Mouse (Mus musculus) forebrain, embryonic 13.5 days (tissue): Measurements from ENCODE around the gene Ncapd2. TPM values are rescaled to one million over a fixed set of nuclear protein-coding genes. Genes with fewer than 3 reads are reported as not detected.
"Not testable (repeated sequence)": the region's sequence is repeated elsewhere in the genome, so short reads cannot be mapped to it uniquely, and the experiment has no call there.

Experiments used
- ATAC-seq: fragments of 200-750 bp; cut with Nextera tagmentation; 2 replicates; pipeline ENCODE4 v1.8.0; 2017
- H3K27ac ChIP-seq: fragments of 300-500 bp; sonication (generic); 2 replicates; pipeline ENCODE4 v1.5.1; 2015; ENCODE audit warnings: inconsistent platforms, mild to moderate bottlenecking, moderate library complexity
- H3K27me3 ChIP-seq: fragments of 300-500 bp; sonication (generic); 2 replicates; pipeline ENCODE4 v1.6.1; 2015; ENCODE audit warnings: mild to moderate bottlenecking, inconsistent platforms
- H3K36me3 ChIP-seq: fragments of 300-500 bp; sonication (generic); 2 replicates; pipeline ENCODE4 v1.6.1; 2015; ENCODE audit warnings: mild to moderate bottlenecking, inconsistent platforms; ENCODE audit not compliant: poor library complexity, severe bottlenecking
- H3K4me1 ChIP-seq: fragments of 300-500 bp; sonication (generic); 2 replicates; pipeline ENCODE4 v1.6.1; 2015; ENCODE audit warnings: inconsistent platforms
- H3K4me2 ChIP-seq: fragments of 300-500 bp; sonication (generic); 2 replicates; pipeline ENCODE4 v1.6.1; 2015; ENCODE audit warnings: inconsistent platforms, mild to moderate bottlenecking, moderate library complexity
- H3K4me3 ChIP-seq: fragments of 300-500 bp; sonication (generic); 2 replicates; pipeline ENCODE4 v1.5.1; 2015; ENCODE audit warnings: mild to moderate bottlenecking, inconsistent platforms
- H3K9ac ChIP-seq: fragments of 300-500 bp; sonication (generic); 2 replicates; pipeline ENCODE4 v1.6.1; 2015; ENCODE audit warnings: mild to moderate bottlenecking, inconsistent platforms
- H3K9me3 ChIP-seq: fragments of 300-500 bp; sonication (generic); replicated peaks from 2 replicates; pipeline ENCODE4 v1.6.1; 2016; ENCODE audit warnings: inconsistent platforms
- WGBS: fragments of 180-500 bp; shearing (Covaris S2); methylation state at CpG from one replicate; pipeline ENCODE4 v1.1.7; 2015; 5-methylcytosine and 5-hydroxymethylcytosine counted together
- polyA plus RNA-seq: library from polyadenylated mRNA; unstranded; fragments of >200 nt; fragmentation: Nextera tagmentation; extraction: Ambion mirVana; gene quantifications from 2 replicates; pipeline ENCODE4 v1.2.1, GENCODE M21; 2015

Ncapd2 gene
- polyA plus RNA-seq, 1 experiment from 2014 or later = 146 TPM

DNA sequence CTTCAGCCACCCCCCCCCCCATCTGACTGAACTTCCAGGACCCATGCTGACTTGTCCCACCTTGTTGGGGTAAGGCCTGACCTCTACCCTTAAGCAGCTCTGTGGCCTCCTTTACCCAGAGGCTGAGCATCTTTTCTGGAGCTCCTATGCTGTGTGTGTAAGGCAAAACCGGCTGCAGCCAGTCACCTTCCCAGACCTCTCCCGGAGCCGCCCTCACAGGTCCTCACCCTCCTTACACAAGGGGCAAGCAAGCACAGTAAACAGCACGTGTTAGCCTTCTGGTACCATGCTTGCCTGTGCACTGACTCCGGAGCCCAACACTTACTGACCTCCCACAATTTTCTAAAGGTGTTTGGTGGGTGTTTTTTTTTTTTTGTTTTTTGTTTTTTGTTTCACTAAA, 16.0 kb downstream of the Ncapd2 start:
- 93% methylated on average over 5 of the region's 5 CpGs for WGBS
- no peak overlapping the region for H3K27ac ChIP-seq

DNA sequence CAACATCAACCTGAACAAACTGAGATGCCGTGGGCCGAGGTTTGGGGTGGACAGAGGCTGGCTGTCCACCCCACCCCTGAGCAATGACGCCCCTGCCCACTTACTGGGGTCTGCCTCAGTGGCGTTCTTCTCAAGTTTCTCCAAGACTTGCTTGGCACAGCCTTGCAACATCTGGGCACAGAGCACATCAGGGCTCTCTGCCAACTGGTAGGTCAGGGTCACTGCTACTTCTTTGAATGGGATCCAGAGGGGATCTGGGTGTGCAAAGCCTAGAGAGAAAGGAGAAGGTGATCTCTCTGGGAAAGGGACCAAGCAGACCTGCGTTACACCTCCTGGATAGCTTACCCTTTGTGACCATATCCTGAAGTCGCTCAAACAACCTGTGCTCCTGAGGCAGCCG, 18.2 kb downstream of the Ncapd2 start:
- no peak overlapping the region for H3K27ac ChIP-seq
- WGBS = 93% methylated on average over 7 of the region's 7 CpGs
- no peaks in the 10 kb centered on the region for H3K4me1 ChIP-seq
- ATAC-seq = no peak
- H3K27me3 ChIP-seq = no peaks in the 10 kb centered on the region
- H3K9me3 ChIP-seq = no peaks in the 10 kb centered on the region
- H3K36me3 ChIP-seq = peaks cover 100% of the 10 kb centered on the region
- H3K9ac ChIP-seq = no peak overlapping the region
- no peak overlapping the region for H3K4me2 ChIP-seq
- no peak overlapping the region for H3K4me3 ChIP-seq

More for the DNA sequence above, 16.0 kb downstream of the Ncapd2 start:
- no peak overlapping the region for H3K4me3 ChIP-seq
- peaks cover 100% of the 10 kb centered on the region for H3K36me3 ChIP-seq
- H3K4me1 ChIP-seq = no peaks in the 10 kb centered on the region
- no peaks in the 10 kb centered on the region for H3K27me3 ChIP-seq
- no peaks in the 10 kb centered on the region for H3K9me3 ChIP-seq
- ATAC-seq = no peak
- no peak overlapping the region for H3K4me2 ChIP-seq
- no peak overlapping the region for H3K9ac ChIP-seq

DNA sequence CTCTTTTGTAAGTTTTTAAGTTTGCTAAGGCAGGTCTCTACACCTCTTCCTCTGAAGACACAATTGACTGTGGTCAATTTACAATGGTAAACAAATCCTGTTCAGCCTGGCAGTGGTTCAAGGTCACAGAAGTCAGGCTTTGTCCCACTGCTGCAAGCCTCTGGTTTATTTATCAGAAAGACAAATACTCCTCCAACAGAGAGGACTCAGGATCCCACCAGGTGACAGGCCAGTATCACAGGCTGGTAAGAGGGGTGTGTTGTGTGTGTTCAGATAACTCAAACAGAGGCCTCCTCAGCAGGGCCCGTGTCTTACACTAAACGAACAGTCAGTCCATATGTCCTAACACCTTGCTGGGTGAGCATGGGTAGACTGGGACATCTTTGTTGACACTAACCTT, 19.0 kb downstream of the Ncapd2 start:
- ATAC-seq = no peak
- 86% methylated on average over 2 of the region's 2 CpGs for WGBS

DNA sequence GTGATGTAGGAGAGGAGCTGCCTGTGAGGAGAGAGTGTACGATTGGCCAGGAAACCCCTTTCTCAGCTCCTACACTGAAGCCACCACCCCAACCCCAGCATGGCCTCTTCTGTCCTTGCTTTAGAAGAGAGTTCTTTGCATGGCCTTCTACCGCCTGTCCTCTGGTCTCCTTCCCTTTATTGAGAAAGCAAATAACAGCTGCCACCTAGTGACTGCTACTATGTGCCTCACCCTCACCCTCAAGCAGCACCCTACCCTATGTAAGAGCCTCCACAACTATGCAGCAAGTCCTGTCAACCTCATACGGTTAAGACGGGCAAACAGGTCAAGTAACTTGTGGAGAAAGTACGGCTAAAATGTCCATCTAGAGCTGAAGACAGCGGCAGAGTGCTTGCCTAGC, 21.3 kb downstream of the Ncapd2 start:
- no peak overlapping the region for H3K4me2 ChIP-seq
- H3K27ac ChIP-seq = no peak overlapping the region
- no peak overlapping the region for H3K4me3 ChIP-seq
- no peak for ATAC-seq
- H3K9ac ChIP-seq = no peak overlapping the region
- no peaks in the 10 kb centered on the region for H3K27me3 ChIP-seq
- H3K4me1 ChIP-seq = peaks cover 24% of the 10 kb centered on the region
- H3K36me3 ChIP-seq = peaks cover 82% of the 10 kb centered on the region
- no peaks in the 10 kb centered on the region for H3K9me3 ChIP-seq
- 81% methylated on average over 6 of the region's 6 CpGs for WGBS

More for the DNA sequence above, 19.0 kb downstream of the Ncapd2 start:
- no peak overlapping the region for H3K27ac ChIP-seq
- H3K27me3 ChIP-seq = no peaks in the 10 kb centered on the region
- no peak overlapping the region for H3K4me3 ChIP-seq
- no peak overlapping the region for H3K9ac ChIP-seq
- H3K4me1 ChIP-seq = peaks cover 6% of the 10 kb centered on the region
- H3K36me3 ChIP-seq = peaks cover 100% of the 10 kb centered on the region
- H3K4me2 ChIP-seq = no peak overlapping the region
- no peaks in the 10 kb centered on the region for H3K9me3 ChIP-seq

DNA sequence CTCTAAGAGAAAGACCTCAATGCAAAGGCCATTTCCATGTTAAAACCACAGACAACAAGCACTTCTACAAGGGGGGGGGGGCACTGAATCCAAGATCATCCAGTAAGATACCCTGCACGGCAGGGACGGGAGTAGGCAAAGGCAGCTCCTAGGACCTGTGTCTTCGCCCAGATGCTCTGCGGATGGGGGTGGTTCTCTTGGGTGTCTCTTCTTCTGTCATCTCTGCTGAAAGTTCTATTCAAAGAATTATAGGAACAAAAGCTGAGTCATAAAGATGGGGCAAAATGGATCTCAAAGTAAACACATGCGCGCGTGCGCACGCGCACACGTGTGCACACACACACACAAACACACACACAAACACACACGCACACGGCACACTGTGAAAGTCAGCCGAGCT, 23.4 kb downstream of the Ncapd2 start:
- Histone ChIP-seq H3K4me1 (peaks cover 38% of the 10 kb centered on the region), H3K4me3 (no peak overlapping the region), H3K36me3 (peaks cover 72% of the 10 kb centered on the region), H3K9ac (no peak overlapping the region), H3K27ac (no peak overlapping the region), H3K27me3 (no peaks in the 10 kb centered on the region), H3K4me2 (no peak overlapping the region), H3K9me3 (no peaks in the 10 kb centered on the region)
- 89% methylated on average over 14 of the region's 14 CpGs for WGBS
- ATAC-seq = no peak

DNA sequence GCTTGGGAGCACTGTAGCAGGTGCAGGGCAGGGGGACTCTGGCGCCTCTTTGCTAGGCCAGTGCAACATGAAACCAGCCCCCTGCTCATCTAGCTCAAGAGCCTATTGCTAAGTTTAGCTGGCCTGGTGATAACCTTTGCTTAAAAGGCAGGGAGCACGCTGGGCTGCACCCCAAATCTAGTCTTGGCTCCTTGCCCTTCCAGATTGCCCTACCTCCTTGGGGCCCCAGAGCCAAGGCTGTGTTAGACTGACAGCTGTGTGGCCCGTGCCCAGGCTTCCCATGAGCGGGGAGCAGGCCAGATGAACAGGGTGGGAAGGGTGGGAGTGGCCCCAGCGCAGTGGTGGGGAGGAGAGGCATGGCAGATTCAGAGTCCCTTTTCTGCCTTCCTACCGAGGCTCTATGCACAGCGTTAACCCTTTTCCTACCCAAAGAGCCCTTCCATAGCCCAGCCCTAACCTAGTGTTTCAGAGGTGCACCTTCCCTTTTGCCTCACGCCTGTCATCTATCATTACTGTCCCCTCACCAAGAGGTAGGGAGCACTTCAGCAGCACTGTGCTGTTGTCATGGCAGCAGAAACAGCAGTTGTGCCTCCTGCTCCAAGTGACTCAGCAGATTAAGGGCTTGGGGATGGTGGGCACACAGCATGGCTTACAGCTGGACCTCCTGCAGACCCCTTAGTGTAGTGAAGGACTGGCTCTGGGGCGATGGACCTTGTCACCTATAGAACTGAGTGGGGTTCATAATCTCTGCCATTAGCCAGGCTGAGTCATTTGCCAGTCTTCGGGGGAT, 24.4 kb downstream of the Ncapd2 start:
- WGBS = 11% methylated on average over 10 of the region's 10 CpGs
- Histone ChIP-seq H3K4me2 (peak overlapping the region; percentile 98), H3K27ac (peak overlapping the region; percentile 89), H3K36me3 (peaks cover 72% of the 10 kb centered on the region), H3K27me3 (no peaks in the 10 kb centered on the region), H3K9ac (peak overlapping the region; percentile 99), H3K4me3 (peak overlapping the region; percentile 96), H3K9me3 (no peaks in the 10 kb centered on the region), H3K4me1 (peaks cover 45% of the 10 kb centered on the region)
- ATAC-seq = no peak

DNA sequence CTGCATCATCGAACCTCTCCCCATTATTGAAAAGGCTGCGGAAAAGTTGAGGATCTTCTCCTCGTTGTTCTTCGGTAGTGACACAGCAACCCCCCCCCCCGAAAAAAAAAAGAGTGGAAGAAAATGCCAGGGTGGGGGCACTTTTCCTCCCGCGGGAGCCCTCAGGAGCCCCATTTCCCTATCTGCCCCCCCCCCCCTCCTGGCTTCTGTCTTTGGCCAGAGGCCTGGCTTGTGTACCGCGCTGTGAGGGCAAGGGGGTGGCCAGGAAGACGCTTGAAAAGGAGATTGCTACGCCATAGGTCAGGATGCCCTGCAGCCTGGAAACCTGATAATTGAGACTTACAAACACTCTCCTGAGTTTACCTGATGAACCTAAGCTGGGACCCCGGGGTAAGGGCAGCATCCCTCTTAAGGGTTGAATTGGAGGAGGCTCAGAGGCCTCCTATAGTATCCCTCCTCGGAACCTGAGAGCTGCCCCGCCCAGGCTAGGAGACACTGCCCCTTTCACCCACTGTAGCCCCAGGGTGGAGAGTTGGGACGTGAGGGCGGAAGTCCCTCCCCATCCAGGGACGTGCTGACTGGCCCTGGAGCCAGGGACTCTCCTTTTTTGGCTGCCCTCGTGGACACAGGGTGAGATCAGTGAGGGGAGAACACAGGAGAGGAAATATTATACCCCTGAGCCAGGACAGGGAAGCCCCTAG, 25.3 kb downstream of the Ncapd2 start, which contains the start of gene Gapdh:
Gapdh (minus strand) TSS at position 417 of the 701 bp plus-strand sequence.
- WGBS = under 1% methylated on average over 17 of the region's 18 CpGs
- peak within 1 kb of the TSS; percentile 98 for H3K4me2 ChIP-seq
- peak within 1 kb of the TSS; percentile 89 for H3K27ac ChIP-seq
- H3K9me3 ChIP-seq = no peaks in the 10 kb centered on the region
- H3K36me3 ChIP-seq = peaks cover 70% of the 10 kb centered on the region
- H3K9ac ChIP-seq = peak within 1 kb of the TSS; percentile 99
- H3K4me3 ChIP-seq = peak within 1 kb of the TSS; percentile 96
- H3K27me3 ChIP-seq = no peaks in the 10 kb centered on the region
- H3K4me1 ChIP-seq = peaks cover 52% of the 10 kb centered on the region
- ATAC-seq = peak; percentile 4; the same call in 1 of the 2 replicates

DNA sequence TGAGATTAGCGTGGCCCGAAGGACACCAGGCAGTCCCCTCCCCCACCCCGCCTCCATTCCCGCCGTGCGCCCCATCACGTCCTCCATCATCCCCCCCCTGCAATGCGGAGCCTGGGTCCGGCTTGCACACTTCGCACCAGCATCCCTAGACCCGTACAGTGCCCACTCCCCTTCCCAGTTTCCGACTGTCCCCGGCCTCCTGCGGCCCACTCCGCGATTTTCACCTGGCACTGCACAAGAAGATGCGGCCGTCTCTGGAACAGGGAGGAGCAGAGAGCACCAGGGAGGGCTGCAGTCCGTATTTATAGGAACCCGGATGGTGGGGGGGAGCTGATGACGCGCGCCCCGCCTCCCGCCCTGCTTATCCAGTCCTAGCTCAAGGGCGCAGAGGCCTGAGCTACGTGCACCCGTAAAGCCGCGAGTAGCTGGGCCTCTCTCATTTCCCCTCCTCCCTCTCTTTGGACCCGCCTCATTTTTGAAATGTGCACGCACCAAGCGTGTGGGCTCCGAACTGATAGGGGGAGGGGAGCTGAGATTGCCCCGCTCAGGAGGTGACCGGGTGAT, 26.1 kb downstream of the Ncapd2 start:
- peak overlapping the region; percentile 89 for H3K27ac ChIP-seq
- H3K4me3 ChIP-seq = peak overlapping the region; percentile 96
- H3K4me2 ChIP-seq = peak overlapping the region; percentile 98
- H3K27me3 ChIP-seq = no peaks in the 10 kb centered on the region
- H3K9me3 ChIP-seq = no peaks in the 10 kb centered on the region
- H3K4me1 ChIP-seq = peaks cover 59% of the 10 kb centered on the region
- 2% methylated on average over 36 of the region's 36 CpGs for WGBS
- peaks cover 70% of the 10 kb centered on the region for H3K36me3 ChIP-seq
- peak; percentile 93 for ATAC-seq
- peak overlapping the region; percentile 99 for H3K9ac ChIP-seq

DNA sequence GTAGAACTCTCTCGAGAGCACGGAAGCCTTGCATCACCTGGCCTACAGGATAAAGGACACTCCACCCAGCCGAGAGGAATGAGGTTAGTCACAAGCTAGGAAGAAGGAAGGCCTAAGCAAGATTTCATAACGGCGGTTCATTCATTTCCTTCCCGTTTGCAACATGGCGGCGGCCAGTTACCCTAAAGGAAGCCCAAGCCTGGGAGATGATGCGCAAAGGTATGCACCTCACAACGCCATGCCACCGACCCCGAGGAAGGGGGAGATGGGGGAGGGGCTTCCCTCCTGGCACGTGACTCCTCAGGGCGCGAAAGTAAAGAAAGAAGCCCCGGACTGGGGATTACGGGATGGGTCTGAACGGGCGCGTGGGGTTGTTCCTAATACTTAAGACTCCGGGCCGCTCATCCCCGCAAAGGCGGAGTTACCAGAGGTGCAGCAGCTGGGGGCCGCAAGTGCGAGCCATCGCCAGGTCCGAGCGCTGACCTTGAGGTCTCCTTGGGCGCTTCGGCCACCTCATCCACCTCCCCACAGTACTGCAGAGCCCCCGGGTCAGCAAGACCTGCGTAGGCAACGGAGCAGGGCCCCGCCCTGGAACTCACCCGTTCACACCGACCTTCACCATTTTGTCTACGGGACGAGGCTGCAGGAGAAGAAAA, 26.7 kb downstream of the Ncapd2 start:
- H3K4me3 ChIP-seq = peak overlapping the region; percentile 96
- peak overlapping the region; percentile 99 for H3K9ac ChIP-seq
- peak overlapping the region; percentile 98 for H3K4me2 ChIP-seq
- peak overlapping the region; percentile 89 for H3K27ac ChIP-seq
- no peaks in the 10 kb centered on the region for H3K9me3 ChIP-seq
- H3K36me3 ChIP-seq = peaks cover 70% of the 10 kb centered on the region
- no peaks in the 10 kb centered on the region for H3K27me3 ChIP-seq
- peaks cover 64% of the 10 kb centered on the region for H3K4me1 ChIP-seq
- 0% methylated on average over 39 of the region's 39 CpGs for WGBS
- peak; percentile 39 for ATAC-seq

DNA sequence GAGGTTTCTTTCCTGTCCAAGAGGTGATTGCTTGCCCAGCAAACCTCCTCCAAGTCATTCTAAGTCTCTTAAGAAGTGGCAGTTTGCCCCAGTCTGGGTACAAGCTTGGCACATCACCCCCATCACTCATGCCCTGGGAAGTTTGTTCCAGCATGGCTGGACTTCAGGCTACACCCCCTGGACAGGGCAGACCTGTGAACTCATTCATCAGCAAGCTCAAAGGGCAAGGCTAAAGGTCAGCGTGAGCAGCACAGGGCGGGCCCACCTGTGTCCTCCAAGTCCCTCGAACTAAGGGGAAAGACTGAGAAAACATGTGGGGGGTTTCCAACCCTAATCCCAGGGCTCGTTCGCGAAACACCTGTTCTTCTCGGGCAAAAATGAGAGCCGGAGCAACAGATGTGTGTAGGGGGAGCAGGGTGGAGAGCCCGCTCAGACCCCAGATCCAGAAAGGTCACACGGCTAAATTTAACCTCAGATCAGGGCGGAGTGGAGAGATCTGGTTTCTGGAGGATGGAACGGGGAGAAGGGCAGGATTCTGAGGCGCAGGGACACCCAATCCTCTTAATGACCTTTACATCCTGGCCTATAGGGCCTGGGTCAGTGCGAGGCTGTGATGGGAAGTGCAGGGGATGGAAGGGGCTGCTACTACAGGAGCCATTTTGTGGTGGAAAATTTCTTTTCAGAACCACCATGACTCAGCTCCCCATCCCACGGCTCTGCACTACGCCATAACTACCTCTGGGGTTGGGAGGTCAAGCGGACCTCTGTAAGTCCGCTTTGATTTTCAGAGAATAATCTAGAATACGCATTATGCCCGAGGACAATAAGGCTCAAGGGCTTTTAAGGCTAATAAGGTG, 27.5 kb downstream of the Ncapd2 start:
- H3K36me3 ChIP-seq = peaks cover 70% of the 10 kb centered on the region
- peaks cover 64% of the 10 kb centered on the region for H3K4me1 ChIP-seq
- H3K27me3 ChIP-seq = no peaks in the 10 kb centered on the region
- H3K4me2 ChIP-seq = peak overlapping the region; percentile 98
- peak overlapping the region; percentile 89 for H3K27ac ChIP-seq
- peak overlapping the region; percentile 96 for H3K4me3 ChIP-seq
- 2% methylated on average over 20 of the region's 20 CpGs for WGBS
- no peaks in the 10 kb centered on the region for H3K9me3 ChIP-seq
- no peak for ATAC-seq
- peak overlapping the region; percentile 99 for H3K9ac ChIP-seq

DNA sequence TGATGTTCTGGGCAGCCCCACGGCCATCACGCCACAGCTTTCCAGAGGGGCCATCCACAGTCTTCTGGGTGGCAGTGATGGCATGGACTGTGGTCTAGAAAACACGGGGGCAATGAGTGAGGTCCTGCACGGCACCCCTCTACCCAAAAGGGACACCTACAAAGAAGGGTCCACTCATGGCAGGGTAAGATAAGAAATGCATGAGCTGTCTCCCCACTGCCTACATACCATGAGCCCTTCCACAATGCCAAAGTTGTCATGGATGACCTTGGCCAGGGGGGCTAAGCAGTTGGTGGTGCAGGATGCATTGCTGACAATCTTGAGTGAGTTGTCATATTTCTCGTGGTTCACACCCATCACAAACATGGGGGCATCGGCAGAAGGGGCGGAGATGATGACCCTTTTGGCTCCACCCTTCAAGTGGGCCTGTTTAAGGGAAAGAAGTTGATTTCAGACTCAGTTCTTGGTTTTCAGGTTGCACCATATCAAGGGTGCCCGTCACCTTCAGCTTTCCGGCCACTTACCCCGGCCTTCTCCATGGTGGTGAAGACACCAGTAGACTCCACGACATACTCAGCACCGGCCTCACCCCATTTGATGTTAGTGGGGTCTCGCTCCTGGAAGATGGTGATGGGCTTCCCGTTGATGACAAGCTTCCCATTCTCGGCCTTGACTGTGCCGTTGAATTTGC, 28.7 kb downstream of the Ncapd2 start:
- peak overlapping the region; percentile 37 for H3K4me2 ChIP-seq
- not testable (repeated sequence) for H3K27me3 ChIP-seq, H3K9ac ChIP-seq, ATAC-seq, H3K27ac ChIP-seq, H3K9me3 ChIP-seq, H3K4me3 ChIP-seq
- H3K4me1 ChIP-seq = peaks cover 61% of the 10 kb centered on the region
- H3K36me3 ChIP-seq = peaks cover 68% of the 10 kb centered on the region
- 73% methylated on average over 13 of the region's 16 CpGs for WGBS
